Mouse (Mus musculus) G1E (cell line): ENCODE measurements around the gene Gtpbp8.

Source experiments
- CTCF ChIP-seq: IDR thresholded peaks from 2 replicates; pipeline ENCODE4 v1.5.1; 2012; ENCODE audit warnings: low read depth, low read length, inconsistent platforms, mixed read lengths
- GATA1 ChIP-seq: IDR thresholded peaks from 2 replicates; pipeline ENCODE4 v1.6.1; 2012; ENCODE audit warnings: borderline replicate concordance, low read length, inconsistent platforms, mixed read lengths
- GATA2 ChIP-seq: IDR thresholded peaks from 2 replicates; pipeline ENCODE4 v1.6.1; 2012; ENCODE audit warnings: low read depth, low read length, inconsistent platforms, borderline replicate concordance
- POLR2AphosphoS5 ChIP-seq: IDR thresholded peaks from 2 replicates; pipeline ENCODE4 v1.6.1; 2012; ENCODE audit warnings: low read depth, low read length, inconsistent platforms; ENCODE audit not compliant: insufficient replicate concordance
- TAL1 ChIP-seq: conservative IDR thresholded peaks from 2 replicates; pipeline ENCODE4 v1.6.1; 2012; ENCODE audit warnings: low read depth, low read length, inconsistent platforms, mixed read lengths

- TF ChIP-seq CTCF (no peak), GATA1 (no peak), TAL1 (no peak), GATA2 (no peak), POLR2AphosphoS5 (no peak)
Measured at GRCm38 (mm10) chr16:44779494-44779893, 33.3 kb upstream of the Gtpbp8 start.
